Mouse (Mus musculus) adrenal gland, adult 10 weeks (tissue): Measurements from ENCODE around the gene Wdr82. TPM values are rescaled to one million over a fixed set of nuclear protein-coding genes. Genes with fewer than 3 reads are reported as not detected.

ENCODE experiments used
- polyA plus RNA-seq: library from polyadenylated mRNA; stranded (reverse); fragments of 350-450 nt; fragmentation: Illumina TruSeq; extraction: RNeasy Lipid Tissue Mini Kit (QIAGEN cat#74804); gene quantifications from one replicate; pipeline ENCODE4 v1.2.3, GENCODE M21; 2014; ENCODE audit warnings: low read depth, low replicate concordance

The Wdr82 gene
- polyA plus RNA-seq: 109 TPM

GRCm38 (mm10) chr9:106170556-106171345, at the start of gene Wdr82:
Wdr82 (plus strand) TSS chr9:106170928.

GRCm38 (mm10) chr9:106158037-106158491, 12.7 kb upstream of the Wdr82 start, which contains the start of gene Glyctk:
Glyctk (minus strand) TSS chr9:106158138.

GRCm38 (mm10) chr9:106199535-106200272, 29.0 kb downstream of the Wdr82 start, which contains the start of gene Ppm1m:
Ppm1m (minus strand) TSS chr9:106199746.

GRCm38 (mm10) chr9:106202819-106203636, 32.3 kb downstream of the Wdr82 start, which contains the start of gene Twf2:
Twf2 (plus strand) TSS chr9:106203108.

GRCm38 (mm10) chr9:106222261-106222851, 51.6 kb downstream of the Wdr82 start, which contains the start of gene Tlr9:
Tlr9 (plus strand) TSS chr9:106222598.

Other genes with a start within 250 kb of the Wdr82 start
- gene Col6a5, start 210.3 kb upstream of the Wdr82 start, polyA plus RNA-seq: 0.76 TPM
- 0.35 TPM for gene Col6a4, start 74.1 kb upstream of the Wdr82 start, polyA plus RNA-seq
- gene Glyctk, start 12.8 kb upstream of the Wdr82 start, polyA plus RNA-seq: not detected
- gene Ppm1m, start 28.8 kb downstream of the Wdr82 start, polyA plus RNA-seq: 10.9 TPM
- 1.7 TPM for gene Twf2, start 32.2 kb downstream of the Wdr82 start, polyA plus RNA-seq
- gene Tlr9, start 51.7 kb downstream of the Wdr82 start, polyA plus RNA-seq: not detected
- 319 TPM for gene Alas1, start 77.7 kb downstream of the Wdr82 start, polyA plus RNA-seq
- not detected for gene Poc1a, start 110.1 kb downstream of the Wdr82 start, polyA plus RNA-seq
- gene Dusp7, start 197.7 kb downstream of the Wdr82 start, polyA plus RNA-seq: 13.1 TPM